Mouse (Mus musculus): ENCODE measurements around the gene Cgnl1.
"Not testable (repeated sequence)": the region's sequence is repeated elsewhere in the genome, so short reads cannot be mapped to it uniquely, and the experiment has no call there.

Cgnl1 gene

GRCm38 (mm10) chr9:71624793-71625495 is 146.5 kb downstream of the Cgnl1 start:
- peak; percentile 44 for DNase-seq (ENCODE audit: low read depth, low spot score)

- peak; percentile 48 for DNase-seq (ENCODE audit: low read depth, low spot score)
These were observed 147.4 kb downstream of the Cgnl1 start for GRCm38 (mm10) chr9:71623871-71624569.

GRCm38 (mm10) chr9:71622593-71622992 is 148.8 kb downstream of the Cgnl1 start:
- no peak for DNase-seq (ENCODE audit: low read depth, low spot score)

GRCm38 (mm10) chr9:71621968-71622367 is 149.4 kb downstream of the Cgnl1 start:
- DNase-seq (ENCODE audit: low read depth, low spot score): no peak

- DNase-seq (ENCODE audit: low read depth, low spot score): not testable (repeated sequence)
These were observed 151.3 kb downstream of the Cgnl1 start for GRCm38 (mm10) chr9:71620116-71620515.

GRCm38 (mm10) chr9:71617363-71617762 is 154.0 kb downstream of the Cgnl1 start:
- no peak for DNase-seq (ENCODE audit: low read depth, low spot score)

- peak; percentile 78 for DNase-seq (ENCODE audit: low read depth, low spot score)
These were observed 155.2 kb downstream of the Cgnl1 start for GRCm38 (mm10) chr9:71616185-71616584.

GRCm38 (mm10) chr9:71614643-71615042 is 156.8 kb downstream of the Cgnl1 start:
- peak; percentile 31 for DNase-seq (ENCODE audit: low read depth, low spot score)

- DNase-seq (ENCODE audit: low read depth, low spot score): no peak
These were observed 158.4 kb downstream of the Cgnl1 start for GRCm38 (mm10) chr9:71612981-71613380.

GRCm38 (mm10) chr9:71611876-71612275 is 159.5 kb downstream of the Cgnl1 start:
- no peak for DNase-seq (ENCODE audit: low read depth, low spot score)

- no peak for DNase-seq (ENCODE audit: low read depth, low spot score)
These were observed 162.4 kb downstream of the Cgnl1 start for GRCm38 (mm10) chr9:71609010-71609409.

GRCm38 (mm10) chr9:71606296-71607057 is 164.9 kb downstream of the Cgnl1 start:
- no peak for DNase-seq (ENCODE audit: low read depth, low spot score)

GRCm38 (mm10) chr9:71604914-71605635 is 166.3 kb downstream of the Cgnl1 start:
- DNase-seq (ENCODE audit: low read depth, low spot score): no peak

- DNase-seq (ENCODE audit: low read depth, low spot score): no peak
These were observed 171.5 kb downstream of the Cgnl1 start for GRCm38 (mm10) chr9:71599861-71600260.

GRCm38 (mm10) chr9:71596888-71597287 is 174.5 kb downstream of the Cgnl1 start:
- DNase-seq (ENCODE audit: low read depth, low spot score): no peak

- DNase-seq (ENCODE audit: low read depth, low spot score): no peak
These were observed 178.7 kb downstream of the Cgnl1 start for GRCm38 (mm10) chr9:71592577-71593285.

- peak; percentile 58 for DNase-seq (ENCODE audit: low read depth, low spot score)
These were observed 179.4 kb downstream of the Cgnl1 start, which contains the start of gene Myzap for GRCm38 (mm10) chr9:71591938-71592548. Gene Myzap, minus strand, starts transcription at chr9:71592360.

- DNase-seq (ENCODE audit: low read depth, low spot score): no peak
These were observed 180.3 kb downstream of the Cgnl1 start for GRCm38 (mm10) chr9:71591106-71591505.

GRCm38 (mm10) chr9:71589771-71590170 is 181.6 kb downstream of the Cgnl1 start:
- DNase-seq (ENCODE audit: low read depth, low spot score): no peak

GRCm38 (mm10) chr9:71588930-71589592 is 182.3 kb downstream of the Cgnl1 start:
- DNase-seq (ENCODE audit: low read depth, low spot score): no peak
